Mouse (Mus musculus): ENCODE measurements at regions not wholly inside any gene's neighbourhood (a gene's known extent, or its start where the extent isn't known, plus 50 kb on each side); places are given as distances from the start of the nearest gene placed in this dataset.

- intact Hi-C loops (cut with DNase I), result no loop called here
- no peak for DNase-seq (ENCODE audit: low spot score)
Observed at GRCm38 (mm10) chr4:4195834-4196233, 118.5 kb upstream of the Sdr16c6 start.

GRCm38 (mm10) chr4:4195250-4195649 lies 117.9 kb upstream of the Sdr16c6 start:
- intact Hi-C loops (cut with DNase I), result no loop called here
- DNase-seq (ENCODE audit: low spot score), result no peak

Measured in heart, postnatal 25 days (tissue).